Mouse (Mus musculus) liver, embryonic 14.5 days (tissue): Measurements from ENCODE around the gene Cyp17a1. TPM values are rescaled to one million over a fixed set of nuclear protein-coding genes. Genes with fewer than 3 reads are reported as not detected.

ENCODE experiments used
- ATAC-seq: fragments of 200-750 bp; cut with Nextera tagmentation; 2 replicates; pipeline ENCODE4 v1.8.0; 2017; ENCODE audit warnings: moderate number of reproducible peaks, mild to moderate bottlenecking, moderate library complexity; ENCODE audit not compliant: insufficient read depth
- DNase-seq, 3 experiments: peaks; one replicate each; pipeline ENCODE4 v3.0.0-alpha.2; 2012 to 2013; ENCODE audit warnings: low read depth in 3 of 3, low spot score in 3 of 3
- H3K27ac ChIP-seq: fragments of 300-500 bp; sonication (generic); 2 replicates; pipeline ENCODE4 v1.5.1; 2014; ENCODE audit warnings: moderate library complexity, mild to moderate bottlenecking, control low read depth, inconsistent platforms
- H3K27me3 ChIP-seq: fragments of 300-500 bp; sonication (generic); 2 replicates; pipeline ENCODE4 v1.6.1; 2014; ENCODE audit warnings: mild to moderate bottlenecking, low read length, moderate library complexity; ENCODE audit not compliant: control insufficient read depth, insufficient read depth
- H3K36me3 ChIP-seq: fragments of 300-500 bp; sonication (generic); replicated peaks from 2 replicates; pipeline ENCODE4 v1.6.1; 2014; ENCODE audit warnings: low read depth; ENCODE audit not compliant: control insufficient read depth, insufficient read depth
- H3K4me1 ChIP-seq, 2 experiments: fragments of 200-500 bp in 1 of 2; fragments of 300-500 bp in 1 of 2; sonication (generic) in 1 of 2; replicated peaks; 2 replicates each; pipeline ENCODE4 v1.6.1; 2012 to 2014; ENCODE audit warnings: antibody characterized with exemption in 1 of 2, inconsistent platforms in 1 of 2, low read length in 1 of 2; ENCODE audit not compliant: control insufficient read depth in 2 of 2, insufficient read depth in 2 of 2
- H3K4me2 ChIP-seq: fragments of 300-500 bp; sonication (generic); 2 replicates; pipeline ENCODE4 v1.6.1; 2014; ENCODE audit warnings: low read depth, mild to moderate bottlenecking, control low read depth, moderate library complexity
- H3K4me3 ChIP-seq, 2 experiments: fragments of 200-500 bp in 1 of 2; fragments of 300-500 bp in 1 of 2; sonication (generic) in 1 of 2; 2 replicates each; pipeline ENCODE4 v1.5.1; 2012 to 2014; ENCODE audit warnings: low read depth in 2 of 2, low read length in 2 of 2, mild to moderate bottlenecking in 2 of 2, control low read depth in 1 of 2, inconsistent platforms in 1 of 2, moderate library complexity in 1 of 2; ENCODE audit not compliant: insufficient read depth in 1 of 2
- H3K9ac ChIP-seq: fragments of 300-500 bp; sonication (generic); replicated peaks from 2 replicates; pipeline ENCODE4 v1.6.1; 2014; ENCODE audit warnings: mild to moderate bottlenecking, control low read depth, moderate library complexity
- H3K9me3 ChIP-seq: fragments of 300-500 bp; sonication (generic); 2 replicates; pipeline ENCODE4 v1.6.1; 2016; ENCODE audit warnings: low read length, mixed read lengths; ENCODE audit not compliant: control insufficient read depth
- CTCF ChIP-seq: IDR thresholded peaks from 2 replicates; pipeline ENCODE4 v1.5.1; 2016; ENCODE audit warnings: antibody characterized with exemption, low read depth, control low read depth
- EP300 ChIP-seq: IDR thresholded peaks from 2 replicates; pipeline ENCODE4 v1.6.1; 2016; ENCODE audit warnings: antibody characterized with exemption, low read depth
- WGBS: fragments of 180-500 bp; shearing (Covaris S2); extraction: QIAGEN DNeasy Blood & Tissue Kit; methylation state at CpG from one replicate; pipeline ENCODE4 v1.1.7; 2014; ENCODE audit not compliant: insufficient replicate concordance; 5-methylcytosine and 5-hydroxymethylcytosine counted together
- polyA plus RNA-seq, 2 experiments: library from polyadenylated mRNA; depleted of rRNA in 1 of 2; stranded (reverse) in 1 of 2; unstranded in 1 of 2; fragments of >200 nt; fragmentation: Nextera tagmentation in 1 of 2; extraction: Ambion mirVana in 1 of 2; gene quantifications; 2 replicates each; pipeline versions ENCODE4 v1.2.1 to v1.2.3; 2012 to 2014

The Cyp17a1 gene
- polyA plus RNA-seq, 2 experiments: 0.06 to 0.13 TPM

- WGBS: 59% methylated on average over 14 of the region's 14 CpGs
- H3K36me3 ChIP-seq: peaks cover 9% of the 10 kb centered on the region
- TF ChIP-seq CTCF (no peak), EP300 (no peak)
- no peaks in the 10 kb centered on the region for H3K9me3 ChIP-seq
- no peak overlapping the region for H3K9ac ChIP-seq
- H3K4me2 ChIP-seq: no peak overlapping the region
- no peak overlapping the region for H3K27ac ChIP-seq
- H3K4me1 ChIP-seq: peaks cover 0 to 12% of the 10 kb centered on the region in 2 experiments; a peak in 2 of 4 replicates
- H3K4me3 ChIP-seq: no peak overlapping the region
- ATAC-seq (no peak), DNase-seq (no peak)
- no peaks in the 10 kb centered on the region for H3K27me3 ChIP-seq
These were observed 24.4 kb downstream of the Cyp17a1 start for GRCm38 (mm10) chr19:46648565-46648964.

- TF ChIP-seq CTCF (no peak; the same call in 1 of the 2 replicates), EP300 (no peak)
- WGBS: 60% methylated on average over 8 of the region's 8 CpGs
- H3K4me3 ChIP-seq: no peak overlapping the region
- no peaks in the 10 kb centered on the region for H3K9me3 ChIP-seq
- H3K4me1 ChIP-seq: peaks cover 0 to 16% of the 10 kb centered on the region in 2 experiments; a peak in 2 of 4 replicates
- ATAC-seq (no peak), DNase-seq (no peak)
- peaks cover 5% of the 10 kb centered on the region for H3K36me3 ChIP-seq
- no peak overlapping the region for H3K9ac ChIP-seq
- no peak overlapping the region for H3K4me2 ChIP-seq
- H3K27ac ChIP-seq: no peak overlapping the region
- no peaks in the 10 kb centered on the region for H3K27me3 ChIP-seq
These were observed 25.1 kb downstream of the Cyp17a1 start for GRCm38 (mm10) chr19:46647850-46648249.

DNA sequence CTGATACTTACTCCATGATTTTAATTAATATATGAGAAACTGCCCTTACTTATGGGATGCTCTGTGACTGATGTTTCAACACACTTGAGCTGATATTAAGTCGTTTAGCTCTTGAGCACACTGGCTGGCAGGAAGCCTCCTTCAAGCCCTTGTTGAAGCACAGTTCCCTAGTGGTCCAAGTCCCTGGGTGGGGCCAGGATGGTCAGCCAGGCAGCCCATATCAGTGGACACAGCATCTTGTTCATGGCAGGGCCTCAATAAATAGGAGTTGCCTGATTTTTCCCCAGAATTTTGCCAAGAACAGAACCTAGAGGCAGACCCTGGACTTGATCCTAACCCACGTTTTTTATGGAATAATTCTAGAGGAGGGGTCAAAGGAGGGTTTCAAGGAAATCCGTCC, 25.7 kb downstream of the Cyp17a1 start:
- Histone ChIP-seq H3K9ac (no peak overlapping the region), H3K4me1 (peaks cover 0 to 16% of the 10 kb centered on the region in 2 experiments; a peak in 2 of 4 replicates), H3K27me3 (no peaks in the 10 kb centered on the region), H3K4me2 (no peak overlapping the region), H3K36me3 (peaks cover 3% of the 10 kb centered on the region), H3K4me3 (no peak overlapping the region), H3K9me3 (no peaks in the 10 kb centered on the region), H3K27ac (no peak overlapping the region)
- ATAC-seq (no peak), DNase-seq (no peak)
- 57% methylated on average over 3 of the region's 3 CpGs for WGBS
- TF ChIP-seq CTCF (no peak), EP300 (no peak)

- no peak for DNase-seq
- TF ChIP-seq EP300 (no peak), CTCF (no peak)
- H3K4me1 ChIP-seq: peaks cover 0 to 26% of the 10 kb centered on the region in 2 experiments; a peak in 2 of 4 replicates
- no peaks in the 10 kb centered on the region for H3K36me3 ChIP-seq
- no peaks in the 10 kb centered on the region for H3K27me3 ChIP-seq
- no peak for ATAC-seq
- H3K4me2 ChIP-seq: no peak overlapping the region
- no peak overlapping the region for H3K4me3 ChIP-seq
- no peak overlapping the region for H3K27ac ChIP-seq
- no peaks in the 10 kb centered on the region for H3K9me3 ChIP-seq
- H3K9ac ChIP-seq: no peak overlapping the region
- 74% methylated on average over 12 of the region's 12 CpGs for WGBS
These were observed 26.9 kb downstream of the Cyp17a1 start for GRCm38 (mm10) chr19:46646041-46646481.

DNA sequence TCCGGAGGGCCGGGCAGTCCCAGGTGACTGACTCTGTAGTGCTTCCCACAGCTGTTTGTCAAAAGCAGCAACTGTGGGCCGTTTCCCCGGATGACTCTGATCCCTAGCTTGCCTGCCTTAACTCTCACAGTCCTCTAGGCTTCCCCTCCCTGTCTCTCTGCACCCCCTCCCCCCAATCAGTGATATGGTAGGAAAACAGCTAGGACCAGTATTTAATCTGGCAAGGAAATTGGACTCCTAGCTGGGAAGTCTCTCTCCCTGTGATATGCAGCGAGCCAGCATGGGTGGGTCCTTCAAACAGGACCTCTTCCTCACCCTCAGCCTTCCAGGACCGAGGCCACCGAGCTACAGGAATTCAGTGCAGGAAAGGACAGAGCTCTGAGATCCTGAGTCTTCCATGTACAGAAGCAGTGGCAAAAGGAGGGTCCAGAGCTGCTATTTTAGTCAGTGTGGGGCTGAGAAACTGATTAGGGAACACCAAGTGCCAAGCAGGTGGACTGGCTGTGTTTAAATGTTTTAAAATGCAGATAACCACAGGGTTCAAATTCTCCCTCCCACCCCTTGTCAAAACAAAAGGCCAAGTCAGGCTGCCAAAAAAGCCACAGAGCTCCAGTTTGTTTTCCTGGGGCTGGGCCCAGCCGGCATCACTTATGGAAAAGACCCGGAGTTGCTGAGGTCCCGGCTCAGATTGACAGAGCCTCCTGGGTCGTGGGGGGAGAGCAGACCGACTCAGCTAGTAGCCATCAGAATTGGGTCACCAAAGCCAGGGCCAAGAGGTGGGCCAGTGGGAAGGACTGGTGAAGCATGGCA, 28.0 kb downstream of the Cyp17a1 start:
- Histone ChIP-seq H3K9ac (no peak overlapping the region), H3K4me1 (peaks cover 0 to 30% of the 10 kb centered on the region in 2 experiments; a peak in 2 of 4 replicates), H3K27ac (no peak overlapping the region), H3K4me2 (no peak overlapping the region), H3K4me3 (no peak overlapping the region), H3K36me3 (no peaks in the 10 kb centered on the region), H3K27me3 (no peaks in the 10 kb centered on the region), H3K9me3 (no peaks in the 10 kb centered on the region)
- DNase-seq (no peak), ATAC-seq (peak; percentile 18; the same call in 1 of the 2 replicates)
- WGBS: 58% methylated on average over 12 of the region's 12 CpGs
- no peak for TF ChIP-seq EP300
- TF ChIP-seq CTCF: no peak
